Mouse (Mus musculus) midbrain, embryonic 14.5 days (tissue): ENCODE measurements at regions not wholly inside any gene's neighbourhood (a gene's known extent, or its start where the extent isn't known, plus 50 kb on each side); places are given as distances from the start of the nearest gene placed in this dataset.

Source experiments
- ATAC-seq: fragments of 200-750 bp; cut with Nextera tagmentation; 2 replicates; pipeline ENCODE4 v1.8.0; 2017; ENCODE audit warnings: moderate number of reproducible peaks, moderate library complexity; ENCODE audit not compliant: low FRiP score, low TSS enrichment
- DNase-seq: peaks from one replicate; pipeline ENCODE4 v3.0.0-alpha.2; 2015
- H3K27ac ChIP-seq: fragments of 300-500 bp; sonication (generic); replicated peaks from 2 replicates; pipeline ENCODE4 v1.5.1; 2014; ENCODE audit warnings: mild to moderate bottlenecking, low read depth, low read length, moderate library complexity
- H3K27me3 ChIP-seq: fragments of 300-500 bp; sonication (generic); 2 replicates; pipeline ENCODE4 v1.6.1; 2014; ENCODE audit warnings: low read length, control low read depth, mixed read lengths; ENCODE audit not compliant: control insufficient read depth, insufficient read depth
- H3K36me3 ChIP-seq: fragments of 300-500 bp; sonication (generic); 2 replicates; pipeline ENCODE4 v1.6.1; 2014; ENCODE audit warnings: low read length, control low read depth; ENCODE audit not compliant: control insufficient read depth, insufficient read depth
- H3K4me1 ChIP-seq: fragments of 300-500 bp; sonication (generic); 2 replicates; pipeline ENCODE4 v1.6.1; 2014; ENCODE audit warnings: mild to moderate bottlenecking, antibody characterized with exemption, low read length, control low read depth; ENCODE audit not compliant: control insufficient read depth, insufficient read depth
- H3K4me2 ChIP-seq: fragments of 300-500 bp; sonication (generic); 2 replicates; pipeline ENCODE4 v1.6.1; 2014; ENCODE audit warnings: mild to moderate bottlenecking, low read length, moderate library complexity
- H3K4me3 ChIP-seq: fragments of 300-500 bp; sonication (generic); replicated peaks from 2 replicates; pipeline ENCODE4 v1.5.1; 2014; ENCODE audit warnings: low read depth, low read length
- H3K9ac ChIP-seq: fragments of 300-500 bp; sonication (generic); replicated peaks from 2 replicates; pipeline ENCODE4 v1.6.1; 2014; ENCODE audit warnings: mild to moderate bottlenecking, low read length, moderate library complexity
- H3K9me3 ChIP-seq: fragments of 300-500 bp; sonication (generic); 2 replicates; pipeline ENCODE4 v1.6.1; 2016; ENCODE audit warnings: low read length, control low read depth, mixed read lengths; ENCODE audit not compliant: control insufficient read depth
- WGBS: fragments of 180-500 bp; shearing (Covaris S2); extraction: QIAGEN DNeasy Blood & Tissue Kit; methylation state at CpG from one replicate; pipeline ENCODE4 v1.1.7; 2014; 5-methylcytosine and 5-hydroxymethylcytosine counted together

DNA sequence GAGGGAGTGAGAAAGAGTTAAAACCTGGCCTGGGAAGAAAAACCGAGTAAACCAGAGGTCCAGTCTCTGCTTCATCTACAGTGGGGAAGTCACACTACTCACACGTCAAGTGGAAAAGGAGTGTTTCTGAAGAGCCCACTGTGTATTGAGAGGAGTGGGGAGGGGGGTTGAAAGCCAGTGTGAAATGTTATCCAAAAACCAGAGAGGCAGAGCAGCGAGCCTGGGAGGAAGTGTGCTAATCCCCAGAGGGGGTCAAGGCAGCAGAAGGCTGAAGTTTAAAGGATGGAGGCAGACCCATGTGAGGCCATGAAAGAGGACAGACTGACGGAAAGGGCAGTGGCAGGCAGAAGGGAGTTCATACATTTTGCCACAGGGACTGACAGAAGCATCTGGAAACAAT is 605.9 kb downstream of the Ttll7 start:
- H3K27ac ChIP-seq, result no peak overlapping the region
- no peak overlapping the region for H3K4me3 ChIP-seq

DNA sequence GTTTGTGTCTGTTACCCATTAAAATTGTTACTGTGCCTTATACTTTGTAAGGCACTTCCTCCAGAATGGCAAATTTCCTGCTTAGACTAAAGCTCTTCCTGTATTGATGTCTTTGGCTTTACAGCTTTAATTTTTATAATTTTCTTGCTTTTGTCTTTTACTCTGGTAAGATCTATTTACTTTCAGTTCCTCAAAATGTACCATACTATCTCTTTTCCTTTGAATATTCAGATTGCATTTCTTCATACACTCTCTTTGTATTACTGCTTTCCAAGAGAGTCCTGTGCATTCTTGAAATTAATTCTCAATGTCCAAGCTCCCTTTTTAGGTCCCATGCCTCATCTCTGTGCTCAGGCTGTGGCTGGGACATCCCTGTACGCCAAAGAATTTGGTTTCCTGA is 627.7 kb downstream of the Ttll7 start:
- WGBS, result 92% methylated on average over 1 of the region's 1 CpGs
- Histone ChIP-seq H3K4me1 (no peaks in the 10 kb centered on the region), H3K36me3 (no peaks in the 10 kb centered on the region), H3K4me3 (no peak overlapping the region), H3K27ac (no peak overlapping the region), H3K27me3 (no peaks in the 10 kb centered on the region), H3K9me3 (no peaks in the 10 kb centered on the region), H3K9ac (no peak overlapping the region), H3K4me2 (no peak overlapping the region)
- DNase-seq (no peak), ATAC-seq (no peak)

More for the DNA sequence above, 605.9 kb downstream of the Ttll7 start:
- H3K36me3 ChIP-seq, result no peaks in the 10 kb centered on the region
- H3K4me1 ChIP-seq, result no peaks in the 10 kb centered on the region
- H3K4me2 ChIP-seq, result no peak overlapping the region
- no peak for ATAC-seq
- no peak overlapping the region for H3K9ac ChIP-seq
- WGBS, result 35% methylated on average over 4 of the region's 4 CpGs
- no peak for DNase-seq
- no peaks in the 10 kb centered on the region for H3K27me3 ChIP-seq
- no peaks in the 10 kb centered on the region for H3K9me3 ChIP-seq
